Mouse (Mus musculus) neural tube, embryonic 11.5 days (tissue): ENCODE measurements around the gene Mri1. TPM values are rescaled to one million over a fixed set of nuclear protein-coding genes. Genes with fewer than 3 reads are reported as not detected.
A peak's percentile ranks its signal among the peaks of the same experiment; 100 is the strongest.

Experiments used
- ATAC-seq: fragments of 200-750 bp; cut with Nextera tagmentation; 2 replicates; pipeline ENCODE4 v1.8.0; 2017; ENCODE audit warnings: moderate number of reproducible peaks, mild to moderate bottlenecking, moderate TSS enrichment, moderate library complexity; ENCODE audit not compliant: insufficient read depth, low FRiP score, low TSS enrichment
- DNase-seq: peaks from one replicate; pipeline ENCODE4 v3.0.0-alpha.2; 2015; ENCODE audit warnings: low spot score
- H3K27ac ChIP-seq: fragments of 300-500 bp; sonication (generic); 2 replicates; pipeline ENCODE4 v1.5.1; 2014; ENCODE audit warnings: low read depth, mild to moderate bottlenecking, low read length
- H3K27me3 ChIP-seq: fragments of 300-500 bp; sonication (generic); 2 replicates; pipeline ENCODE4 v1.6.1; 2014; ENCODE audit warnings: mild to moderate bottlenecking, low read length, mixed read lengths; ENCODE audit not compliant: control insufficient read depth, insufficient read depth
- H3K36me3 ChIP-seq: fragments of 300-500 bp; sonication (generic); 2 replicates; pipeline ENCODE4 v1.6.1; 2014; ENCODE audit warnings: mild to moderate bottlenecking, low read length, moderate library complexity, mixed read lengths; ENCODE audit not compliant: control insufficient read depth, insufficient read depth
- H3K4me1 ChIP-seq: fragments of 300-500 bp; sonication (generic); 2 replicates; pipeline ENCODE4 v1.6.1; 2014; ENCODE audit warnings: low read length, mixed read lengths; ENCODE audit not compliant: control insufficient read depth, insufficient read depth
- H3K4me2 ChIP-seq: fragments of 300-500 bp; sonication (generic); 2 replicates; pipeline ENCODE4 v1.6.1; 2014; ENCODE audit warnings: low read depth, mild to moderate bottlenecking, moderate library complexity
- H3K4me3 ChIP-seq: fragments of 300-500 bp; sonication (generic); 2 replicates; pipeline ENCODE4 v1.5.1; 2014; ENCODE audit warnings: low read depth, low read length
- H3K9ac ChIP-seq: fragments of 300-500 bp; sonication (generic); 2 replicates; pipeline ENCODE4 v1.6.1; 2014; ENCODE audit warnings: mild to moderate bottlenecking, low read length
- H3K9me3 ChIP-seq: fragments of 300-500 bp; sonication (generic); 2 replicates; pipeline ENCODE4 v1.6.1; 2016; ENCODE audit warnings: low read length; ENCODE audit not compliant: control insufficient read depth
- WGBS: fragments of 180-500 bp; shearing (Covaris S2); extraction: QIAGEN DNeasy Blood & Tissue Kit; methylation state at CpG from one replicate; pipeline ENCODE4 v1.1.7; 2014; 5-methylcytosine and 5-hydroxymethylcytosine counted together
- microRNA counts: library from miRNA; unstranded; fragments of <30 nt; microRNA quantifications from one replicate; lab custom pipeline; 2015
- microRNA-seq: library from miRNA; unstranded; fragments of <30 nt; microRNA quantifications from one replicate; pipeline ENCODE4, GENCODE M21; 2016
- polyA plus RNA-seq: library from polyadenylated mRNA; unstranded; fragments of >200 nt; fragmentation: Nextera tagmentation; extraction: Ambion mirVana; gene quantifications from 2 replicates; pipeline ENCODE4 v1.2.1, GENCODE M21; 2014

The Mri1 gene
- polyA plus RNA-seq, 1 experiment from 2014 or later, result 50.7 TPM

DNA sequence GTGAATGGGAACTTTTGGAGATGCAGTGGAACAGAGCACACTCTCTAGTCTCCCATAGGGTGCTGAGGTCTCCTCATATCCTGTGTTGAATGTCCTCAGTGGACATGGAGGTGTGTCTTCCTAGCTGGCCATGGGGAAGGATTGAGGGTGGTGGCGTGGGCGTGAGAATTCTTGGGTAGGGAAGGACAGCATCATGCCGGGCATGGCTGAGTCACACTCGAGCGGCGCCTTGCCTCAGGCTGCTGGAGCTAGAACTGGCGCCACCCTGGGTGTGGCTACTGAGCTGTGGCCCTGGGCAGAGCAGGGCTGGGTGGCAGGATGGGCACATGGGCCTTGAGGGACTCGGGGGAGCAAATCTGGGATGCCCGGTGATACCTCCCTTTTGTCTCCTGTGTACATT lies 54.7 kb downstream of the Mri1 start:
- Histone ChIP-seq H3K9ac (no peak overlapping the region), H3K9me3 (no peaks in the 10 kb centered on the region), H3K27ac (no peak overlapping the region), H3K4me3 (no peak overlapping the region), H3K4me1 (peaks cover 31% of the 10 kb centered on the region), H3K27me3 (no peaks in the 10 kb centered on the region), H3K4me2 (peak overlapping the region; percentile 12; the same call in 1 of the 2 replicates), H3K36me3 (no peaks in the 10 kb centered on the region)
- 91% methylated on average over 9 of the region's 9 CpGs for WGBS
- ATAC-seq (no peak), DNase-seq (no peak)

DNA sequence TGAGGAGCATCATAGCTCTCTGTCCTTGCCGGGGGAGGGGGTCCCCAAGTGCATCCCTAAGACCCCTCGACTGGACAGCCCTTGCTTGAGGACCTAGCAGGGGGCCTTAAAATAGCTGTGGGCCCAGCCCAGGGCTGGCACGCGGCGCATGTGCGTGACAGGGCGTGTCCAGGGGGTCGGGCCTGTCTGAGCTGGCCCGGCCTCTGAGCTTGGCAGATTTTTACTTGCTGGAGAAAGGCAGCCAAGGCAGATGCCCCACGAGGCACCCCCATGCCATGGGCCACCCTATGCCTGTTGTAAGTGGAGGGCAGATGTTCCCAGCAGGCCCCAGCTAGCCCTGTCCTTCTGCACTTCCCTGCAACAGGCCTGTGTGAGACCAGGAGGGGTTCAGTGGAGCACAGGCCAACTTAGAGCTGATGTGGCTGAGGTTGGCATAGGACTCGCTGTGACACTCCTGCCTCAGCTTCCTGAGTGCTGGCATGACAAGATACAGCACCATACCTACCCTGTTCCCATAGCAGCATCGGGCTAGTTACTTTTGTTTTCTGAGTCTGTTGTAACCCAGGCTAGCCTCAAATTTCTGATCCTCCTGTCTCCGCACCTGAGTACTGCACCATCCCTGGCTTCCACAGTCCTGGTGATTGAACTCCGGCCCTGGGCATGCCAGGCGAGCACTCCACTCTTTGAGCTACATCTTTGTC lies 55.4 kb downstream of the Mri1 start:
- peak overlapping the region; percentile 88 for H3K4me2 ChIP-seq
- 72% methylated on average over 15 of the region's 15 CpGs for WGBS
- peak overlapping the region; percentile 64; the same call in 1 of the 2 replicates for H3K9ac ChIP-seq
- no peaks in the 10 kb centered on the region for H3K9me3 ChIP-seq
- no peaks in the 10 kb centered on the region for H3K27me3 ChIP-seq
- ATAC-seq (no peak), DNase-seq (no peak)
- no peaks in the 10 kb centered on the region for H3K36me3 ChIP-seq
- no peak overlapping the region for H3K27ac ChIP-seq
- peak overlapping the region; percentile 43 for H3K4me3 ChIP-seq
- peaks cover 31% of the 10 kb centered on the region for H3K4me1 ChIP-seq

DNA sequence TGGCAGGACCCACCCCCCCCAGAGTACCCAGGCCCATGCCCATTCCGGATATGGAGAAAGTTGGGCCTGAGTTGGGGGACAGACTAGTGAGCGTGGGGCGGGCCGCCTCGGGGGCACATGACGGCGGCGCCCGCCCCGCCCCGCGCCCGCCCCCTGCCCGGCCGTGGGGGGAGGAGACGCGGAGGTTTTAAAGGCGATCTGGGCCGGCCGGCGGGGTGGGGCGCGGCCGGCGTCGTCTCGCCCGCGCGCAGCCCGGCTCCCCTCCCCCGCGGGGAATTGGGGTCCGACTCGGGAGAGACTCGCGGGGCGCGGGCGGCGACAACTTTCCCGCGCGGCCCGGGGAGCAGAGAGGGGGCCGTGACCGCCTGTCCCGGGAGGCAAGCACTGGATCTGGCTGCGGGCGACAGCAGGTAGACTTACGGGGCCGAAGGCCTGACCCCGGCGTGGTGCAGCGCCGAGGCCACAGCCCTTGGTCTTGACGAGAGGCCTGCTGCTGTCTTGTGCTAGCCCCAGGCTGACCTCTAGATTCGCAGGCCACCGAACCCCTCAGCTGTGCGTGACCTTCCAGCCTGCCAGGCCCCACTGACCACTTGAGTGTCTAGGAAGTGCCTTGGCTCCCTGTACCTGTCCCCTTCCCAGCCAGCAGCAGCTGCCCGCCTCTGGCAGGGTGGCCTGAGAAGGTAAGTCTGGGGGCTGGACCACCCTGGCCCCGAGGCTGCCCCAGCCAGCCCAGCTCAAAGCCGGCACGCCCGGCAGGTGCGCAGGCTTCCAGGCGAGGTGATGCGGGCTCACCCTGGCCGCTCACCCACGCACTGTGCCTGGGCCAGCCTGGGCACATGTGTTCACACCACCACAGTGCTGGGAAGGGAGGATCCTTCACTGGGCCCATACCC lies 56.2 kb downstream of the Mri1 start:
- WGBS, result 10% methylated on average over 51 of the region's 70 CpGs
- Histone ChIP-seq H3K27ac (0 out of 2 replicates have a peak overlapping the region, but pooled peaks have one; percentile 6), H3K4me2 (peak overlapping the region; percentile 88), H3K4me1 (peaks cover 31% of the 10 kb centered on the region), H3K36me3 (no peaks in the 10 kb centered on the region), H3K4me3 (peak overlapping the region; percentile 43), H3K9me3 (no peaks in the 10 kb centered on the region), H3K27me3 (no peaks in the 10 kb centered on the region), H3K9ac (peak overlapping the region; percentile 64)
- ATAC-seq (no peak), DNase-seq (peak; percentile 59)

DNA sequence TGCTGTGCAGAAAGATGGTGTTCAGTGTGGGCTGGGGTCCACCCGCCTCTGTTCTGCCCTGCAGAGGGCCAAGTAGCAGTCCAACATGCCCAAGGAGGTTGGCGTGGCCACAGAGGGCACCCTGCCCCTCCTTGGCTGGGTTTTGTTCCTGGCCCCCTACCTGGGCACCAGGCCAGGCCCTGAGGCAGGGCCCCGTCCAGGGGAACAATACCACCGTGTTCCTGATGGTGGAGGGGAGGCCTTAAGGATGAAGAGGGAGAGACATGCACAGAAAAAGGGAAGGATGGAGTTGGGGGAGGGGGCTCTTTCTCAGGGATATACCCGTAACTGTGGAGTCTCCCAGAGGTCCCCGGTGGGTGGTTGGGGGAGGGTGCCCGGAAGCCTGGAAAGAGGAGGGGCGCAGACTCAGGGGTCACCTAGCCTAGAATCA lies 57.0 kb downstream of the Mri1 start:
- H3K4me1 ChIP-seq, result peaks cover 31% of the 10 kb centered on the region
- WGBS, result 31% methylated on average over 8 of the region's 8 CpGs
- DNase-seq, result no peak

More for the DNA sequence above, 57.0 kb downstream of the Mri1 start:
- peak overlapping the region; percentile 88 for H3K4me2 ChIP-seq
- H3K9ac ChIP-seq, result peak overlapping the region; percentile 64; the same call in 1 of the 2 replicates
- no peaks in the 10 kb centered on the region for H3K36me3 ChIP-seq
- H3K27me3 ChIP-seq, result no peaks in the 10 kb centered on the region
- no peaks in the 10 kb centered on the region for H3K9me3 ChIP-seq
- peak overlapping the region; percentile 43 for H3K4me3 ChIP-seq
- ATAC-seq, result no peak
- no peak overlapping the region for H3K27ac ChIP-seq

MicroRNAs encoded within 50 kb of the gene (microRNA counts, 519-probe panel; counts per million panel counts)
- microRNA mmu-miR-23a (lab: Ali Mortazavi, UCI) (4,050 counts per million, percentile 75 among the panel's probes with 10 or more counts), microRNA mmu-miR-27a (lab: Ali Mortazavi, UCI) (5,092 counts per million, percentile 89 among the panel's probes with 10 or more counts)

Small RNA genes lying within 50 kb of the gene (microRNA-seq; reads per million reads assigned to microRNA genes)
- gene Mir23a (2,976 reads per million, percentile 86 among the genes with 10 or more reads in this experiment), gene Mir24-2 (not detected), gene Mir27a (66.9 reads per million, percentile 44 among the genes with 10 or more reads in this experiment), gene Mir3074-2 (not detected)

Other genes with a start within 250 kb of the Mri1 start
- gene 2210011C24Rik, start 245.2 kb downstream of the Mri1 start, polyA plus RNA-seq, result not detected in 2 replicates
- 4.4 TPM in 2 replicates for gene Palm3, start 235.9 kb downstream of the Mri1 start, polyA plus RNA-seq
- gene Il27ra, start 214.7 kb downstream of the Mri1 start, polyA plus RNA-seq, result 0.12 and 0.13 TPM in 2 replicates
- gene Rln3, start 212.3 kb downstream of the Mri1 start, polyA plus RNA-seq, result not detected in 2 replicates
- 1.8 and 2.6 TPM in 2 replicates for gene Gm10643, start 192.2 kb downstream of the Mri1 start, polyA plus RNA-seq
- gene Rfx1, start 190.5 kb downstream of the Mri1 start, polyA plus RNA-seq, result 9.6 TPM in 2 replicates
- gene Dcaf15, start 152.6 kb downstream of the Mri1 start, polyA plus RNA-seq, result 17.0 and 17.1 TPM in 2 replicates
- gene Podnl1, start 131.3 kb downstream of the Mri1 start, polyA plus RNA-seq, result 0.27 TPM in 1 of 2 replicates, not detected in the other
- 11.2 and 12.4 TPM in 2 replicates for gene Cc2d1a, start 109.4 kb downstream of the Mri1 start, polyA plus RNA-seq
- gene 4930432K21Rik, start 109.3 kb downstream of the Mri1 start, polyA plus RNA-seq, result 1.0 and 1.3 TPM in 2 replicates
- 6.2 TPM in 2 replicates for gene Nanos3, start 72.1 kb downstream of the Mri1 start, polyA plus RNA-seq
- 34.9 and 35.5 TPM in 2 replicates for gene Zswim4, start 20.3 kb downstream of the Mri1 start, polyA plus RNA-seq
- 301 and 323 TPM in 2 replicates for gene D8Ertd738e, start 7.6 kb downstream of the Mri1 start, polyA plus RNA-seq
- 21.4 and 26.6 TPM in 2 replicates for gene Ccdc130, start 13.1 kb upstream of the Mri1 start, polyA plus RNA-seq
- gene Cacna1a, start 131.1 kb upstream of the Mri1 start, polyA plus RNA-seq, result 4.6 and 6.9 TPM in 2 replicates